Mouse (Mus musculus) liver, embryonic 14.5 days (tissue): ENCODE data around the gene Rpl31. TPM values are rescaled to one million over a fixed set of nuclear protein-coding genes. Genes with fewer than 3 reads are reported as not detected.

ENCODE experiments used
- ATAC-seq: fragments of 200-750 bp; cut with Nextera tagmentation; 2 replicates; pipeline ENCODE4 v1.8.0; 2017; ENCODE audit warnings: moderate number of reproducible peaks, mild to moderate bottlenecking, moderate library complexity; ENCODE audit not compliant: insufficient read depth
- DNase-seq, 3 experiments: peaks; one replicate each; pipeline ENCODE4 v3.0.0-alpha.2; 2012 to 2013; ENCODE audit warnings: low read depth in 3 of 3, low spot score in 3 of 3
- H3K27ac ChIP-seq: fragments of 300-500 bp; sonication (generic); 2 replicates; pipeline ENCODE4 v1.5.1; 2014; ENCODE audit warnings: moderate library complexity, mild to moderate bottlenecking, control low read depth, inconsistent platforms
- H3K27me3 ChIP-seq: fragments of 300-500 bp; sonication (generic); 2 replicates; pipeline ENCODE4 v1.6.1; 2014; ENCODE audit warnings: mild to moderate bottlenecking, low read length, moderate library complexity; ENCODE audit not compliant: control insufficient read depth, insufficient read depth
- H3K36me3 ChIP-seq: fragments of 300-500 bp; sonication (generic); replicated peaks from 2 replicates; pipeline ENCODE4 v1.6.1; 2014; ENCODE audit warnings: low read depth; ENCODE audit not compliant: control insufficient read depth, insufficient read depth
- H3K4me1 ChIP-seq, 2 experiments: fragments of 200-500 bp in 1 of 2; fragments of 300-500 bp in 1 of 2; sonication (generic) in 1 of 2; replicated peaks; 2 replicates each; pipeline ENCODE4 v1.6.1; 2012 to 2014; ENCODE audit warnings: antibody characterized with exemption in 1 of 2, inconsistent platforms in 1 of 2, low read length in 1 of 2; ENCODE audit not compliant: control insufficient read depth in 2 of 2, insufficient read depth in 2 of 2
- H3K4me2 ChIP-seq: fragments of 300-500 bp; sonication (generic); 2 replicates; pipeline ENCODE4 v1.6.1; 2014; ENCODE audit warnings: low read depth, mild to moderate bottlenecking, control low read depth, moderate library complexity
- H3K4me3 ChIP-seq, 2 experiments: fragments of 200-500 bp in 1 of 2; fragments of 300-500 bp in 1 of 2; sonication (generic) in 1 of 2; 2 replicates each; pipeline ENCODE4 v1.5.1; 2012 to 2014; ENCODE audit warnings: low read depth in 2 of 2, low read length in 2 of 2, mild to moderate bottlenecking in 2 of 2, control low read depth in 1 of 2, inconsistent platforms in 1 of 2, moderate library complexity in 1 of 2; ENCODE audit not compliant: insufficient read depth in 1 of 2
- H3K9ac ChIP-seq: fragments of 300-500 bp; sonication (generic); replicated peaks from 2 replicates; pipeline ENCODE4 v1.6.1; 2014; ENCODE audit warnings: mild to moderate bottlenecking, control low read depth, moderate library complexity
- H3K9me3 ChIP-seq: fragments of 300-500 bp; sonication (generic); 2 replicates; pipeline ENCODE4 v1.6.1; 2016; ENCODE audit warnings: low read length, mixed read lengths; ENCODE audit not compliant: control insufficient read depth
- CTCF ChIP-seq: IDR thresholded peaks from 2 replicates; pipeline ENCODE4 v1.5.1; 2016; ENCODE audit warnings: antibody characterized with exemption, low read depth, control low read depth
- EP300 ChIP-seq: IDR thresholded peaks from 2 replicates; pipeline ENCODE4 v1.6.1; 2016; ENCODE audit warnings: antibody characterized with exemption, low read depth
- WGBS: fragments of 180-500 bp; shearing (Covaris S2); extraction: QIAGEN DNeasy Blood & Tissue Kit; methylation state at CpG from one replicate; pipeline ENCODE4 v1.1.7; 2014; ENCODE audit not compliant: insufficient replicate concordance; 5-methylcytosine and 5-hydroxymethylcytosine counted together
- polyA plus RNA-seq, 2 experiments: library from polyadenylated mRNA; depleted of rRNA in 1 of 2; stranded (reverse) in 1 of 2; unstranded in 1 of 2; fragments of >200 nt; fragmentation: Nextera tagmentation in 1 of 2; extraction: Ambion mirVana in 1 of 2; gene quantifications; 2 replicates each; pipeline versions ENCODE4 v1.2.1 to v1.2.3; 2012 to 2014

The Rpl31 gene
- polyA plus RNA-seq (2012; rRNA removed), result 523 and 947 TPM in 2 replicates
- 541 and 573 TPM in 2 replicates for polyA plus RNA-seq (2014; fragmentation: Nextera tagmentation; extraction: Ambion mirVana)

GRCm38 (mm10) chr1:39367601-39368266, at the start of gene Rpl31:
Rpl31 (plus strand) TSS chr1:39367842.
- peak within 1 kb of the TSS; percentile 70 for H3K27ac ChIP-seq
- peak; percentile 98 for ATAC-seq
- under 1% methylated on average over 62 of the region's 62 CpGs for WGBS
- H3K4me1 ChIP-seq, result peaks cover 9 to 22% of the 10 kb centered on the region in 2 experiments
- peak within 1 kb of the TSS; percentile 89 for H3K4me2 ChIP-seq
- H3K36me3 ChIP-seq, result peaks cover 39% of the 10 kb centered on the region
- H3K27me3 ChIP-seq, result no peaks in the 10 kb centered on the region
- DNase-seq, result peak; percentile 81 to 92 (median 82)
- peak within 1 kb of the TSS; percentile 98 for H3K9ac ChIP-seq
- no peaks in the 10 kb centered on the region for H3K9me3 ChIP-seq
- peak within 1 kb of the TSS; percentile 96 for H3K4me3 ChIP-seq
- TF ChIP-seq CTCF (no peak), EP300 (0 out of 2 replicates have a peak, but pooled peaks have one; percentile 31)

DNA sequence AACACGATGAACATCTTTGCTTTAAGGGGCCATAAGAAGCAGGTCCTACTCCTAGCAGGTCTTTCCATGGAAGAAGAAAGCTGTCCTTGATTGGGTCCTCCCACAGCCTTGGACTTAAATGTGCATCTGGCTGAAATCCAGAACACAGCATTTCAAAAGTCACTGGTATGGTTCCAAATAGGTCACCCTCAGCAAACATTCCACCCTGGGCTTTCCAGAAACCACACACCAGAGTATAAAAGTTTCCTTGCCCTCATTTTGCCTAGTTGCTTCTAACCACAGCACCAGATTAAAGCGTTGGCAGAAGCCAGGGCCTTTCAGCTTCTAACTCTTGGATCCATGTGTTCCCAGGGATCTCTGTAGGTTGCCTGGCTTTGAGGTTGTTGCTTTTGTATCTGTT, 49.7 kb upstream of the Rpl31 start:
- Histone ChIP-seq H3K4me2 (no peak overlapping the region), H3K4me1 (no peaks in the 10 kb centered on the region), H3K9ac (no peak overlapping the region), H3K4me3 (no peak overlapping the region), H3K9me3 (no peaks in the 10 kb centered on the region), H3K36me3 (no peaks in the 10 kb centered on the region), H3K27me3 (no peaks in the 10 kb centered on the region), H3K27ac (no peak overlapping the region)
- 58% methylated on average over 2 of the region's 2 CpGs for WGBS
- DNase-seq (no peak), ATAC-seq (no peak)
- TF ChIP-seq EP300, result no peak
- no peak for TF ChIP-seq CTCF

GRCm38 (mm10) chr1:39318870-39319269, 48.8 kb upstream of the Rpl31 start:
- H3K4me3 ChIP-seq, result no peak overlapping the region
- WGBS, result 66% methylated on average over 7 of the region's 7 CpGs
- TF ChIP-seq CTCF, result no peak
- no peak for TF ChIP-seq EP300
- no peak for DNase-seq
- no peak overlapping the region for H3K27ac ChIP-seq
- no peaks in the 10 kb centered on the region for H3K4me1 ChIP-seq
- H3K9me3 ChIP-seq, result no peaks in the 10 kb centered on the region
- no peak for ATAC-seq
- no peak overlapping the region for H3K4me2 ChIP-seq
- H3K9ac ChIP-seq, result no peak overlapping the region
- H3K27me3 ChIP-seq, result no peaks in the 10 kb centered on the region
- H3K36me3 ChIP-seq, result no peaks in the 10 kb centered on the region

DNA sequence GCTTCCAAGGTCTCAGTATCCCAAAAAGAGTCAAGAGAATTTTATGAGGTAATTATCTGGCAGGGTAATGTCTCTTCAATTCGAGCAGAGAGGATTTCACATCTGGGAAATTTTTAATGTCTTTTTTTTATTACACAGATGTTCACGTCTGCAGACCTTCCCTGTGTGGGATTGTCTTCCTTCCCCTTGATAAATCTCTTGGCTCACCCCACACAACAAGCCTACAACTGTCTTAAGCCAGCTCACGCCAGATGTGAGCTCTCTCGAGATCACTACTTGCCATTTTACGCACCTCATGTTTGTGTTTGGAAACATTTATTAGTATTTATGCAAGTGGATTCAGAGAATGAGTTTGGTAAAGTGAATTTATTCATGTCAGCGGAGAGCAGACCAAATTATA, 45.7 kb upstream of the Rpl31 start:
- WGBS, result 53% methylated on average over 6 of the region's 6 CpGs
- no peaks in the 10 kb centered on the region for H3K9me3 ChIP-seq
- H3K4me3 ChIP-seq, result no peak overlapping the region
- TF ChIP-seq CTCF (no peak), EP300 (no peak)
- ATAC-seq (no peak), DNase-seq (no peak)
- no peaks in the 10 kb centered on the region for H3K36me3 ChIP-seq
- H3K27ac ChIP-seq, result no peak overlapping the region
- H3K27me3 ChIP-seq, result no peaks in the 10 kb centered on the region
- H3K4me1 ChIP-seq, result no peaks in the 10 kb centered on the region
- no peak overlapping the region for H3K9ac ChIP-seq
- H3K4me2 ChIP-seq, result no peak overlapping the region

GRCm38 (mm10) chr1:39325228-39325627, 42.4 kb upstream of the Rpl31 start:
- no peaks in the 10 kb centered on the region for H3K4me1 ChIP-seq
- DNase-seq (no peak), ATAC-seq (no peak)
- H3K4me2 ChIP-seq, result no peak overlapping the region
- no peak overlapping the region for H3K4me3 ChIP-seq
- no peaks in the 10 kb centered on the region for H3K9me3 ChIP-seq
- H3K27me3 ChIP-seq, result no peaks in the 10 kb centered on the region
- no peak overlapping the region for H3K9ac ChIP-seq
- 66% methylated on average over 6 of the region's 6 CpGs for WGBS
- no peaks in the 10 kb centered on the region for H3K36me3 ChIP-seq
- no peak overlapping the region for H3K27ac ChIP-seq
- TF ChIP-seq CTCF (no peak), EP300 (no peak)
